Mouse (Mus musculus) stomach, postnatal 0 days (tissue): ENCODE results near the gene Kcnn3.

ENCODE experiments used
- CTCF ChIP-seq: IDR thresholded peaks from 2 replicates; pipeline ENCODE4 v1.5.1; 2016; ENCODE audit warnings: antibody characterized with exemption, low read depth, mild to moderate bottlenecking, moderate library complexity
- EP300 ChIP-seq: optimal IDR thresholded peaks from 2 replicates; pipeline ENCODE3; 2016; ENCODE audit warnings: antibody characterized with exemption

DNA sequence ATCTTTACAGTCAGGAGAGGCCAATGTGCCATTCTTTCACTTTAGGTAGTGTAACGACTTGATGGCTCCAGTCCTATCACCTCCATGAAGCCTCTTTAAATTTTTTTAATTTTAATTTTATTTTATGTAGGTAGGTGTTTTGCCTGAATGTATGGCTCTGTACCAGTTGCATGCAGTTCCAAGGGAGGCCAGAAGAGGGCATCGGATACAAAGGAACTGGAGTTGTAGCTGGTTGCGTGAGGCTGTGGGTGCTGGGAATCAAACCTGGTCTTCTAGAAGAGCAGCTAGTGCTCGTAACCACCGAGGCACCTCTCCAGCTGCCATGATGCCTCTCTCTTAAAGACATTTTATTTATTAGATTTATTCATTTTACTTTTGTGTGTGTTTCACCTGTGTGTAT, 3.6 kb upstream of the Kcnn3 start:
- TF ChIP-seq CTCF (peak; percentile 54), EP300 (no peak)
